Mouse (Mus musculus) brain, embryonic 14.5 days (tissue): ENCODE results near the gene Nkapl. TPM values are rescaled to one million over a fixed set of nuclear protein-coding genes. Genes with fewer than 3 reads are reported as not detected.

Experiments
- DNase-seq: peaks from one replicate; pipeline ENCODE4 v3.0.0-alpha.2; 2011; ENCODE audit warnings: low read depth
- CTCF ChIP-seq: fragments of 200-500 bp; IDR thresholded peaks from 2 replicates; pipeline ENCODE4 v1.5.1; 2012; ENCODE audit warnings: inconsistent platforms, mild to moderate bottlenecking, moderate library complexity, borderline replicate concordance; ENCODE audit not compliant: insufficient read depth, insufficient read length; ENCODE audit errors: extremely low read depth
- POLR2A ChIP-seq: fragments of 200-500 bp; IDR thresholded peaks from 2 replicates; pipeline ENCODE4 v1.6.1; 2012; ENCODE audit warnings: mild to moderate bottlenecking, inconsistent platforms, borderline replicate concordance; ENCODE audit not compliant: poor library complexity, insufficient read depth, insufficient read length, severe bottlenecking; ENCODE audit errors: extremely low read depth
- polyA plus RNA-seq: library from polyadenylated mRNA; depleted of rRNA; stranded (reverse); fragments of >200 nt; gene quantifications from 2 replicates; pipeline ENCODE4 v1.2.3, GENCODE M21; 2012; rRNA removed

The Nkapl gene
- polyA plus RNA-seq, 1 experiment: 1.2 TPM

DNA sequence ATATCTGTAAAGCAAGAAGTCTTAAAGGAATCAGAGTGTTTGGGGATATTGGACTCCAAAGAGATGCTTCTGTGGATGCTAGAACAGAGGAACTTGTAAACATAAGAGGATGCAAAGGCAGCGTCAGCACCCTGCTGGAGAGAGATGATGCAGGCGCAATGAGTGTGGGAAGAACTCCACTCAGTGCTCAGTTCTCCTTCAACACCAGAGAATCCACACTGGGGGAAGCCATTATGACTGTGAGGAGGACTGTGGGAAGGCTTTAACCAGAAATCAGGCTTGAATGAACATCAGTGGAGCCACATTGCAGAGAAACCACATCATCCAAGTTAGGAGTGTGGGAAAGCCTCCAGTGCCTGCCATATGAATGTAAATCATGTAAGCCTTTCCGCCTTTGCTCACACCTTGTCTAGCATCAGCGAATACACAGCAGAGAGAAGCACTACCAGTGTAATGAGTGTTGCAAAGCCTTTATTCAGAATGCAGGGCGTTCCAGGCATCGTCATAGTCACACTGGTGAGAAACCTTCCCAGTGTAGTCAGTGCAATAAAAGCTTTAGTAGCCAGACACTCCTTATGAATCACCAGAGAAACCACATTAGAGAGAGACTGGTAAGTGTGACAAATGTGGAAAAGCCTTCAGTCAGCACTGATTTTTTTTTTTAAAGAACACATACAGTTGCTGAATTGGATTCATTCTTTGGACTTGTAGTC lies 50.9 kb downstream of the Nkapl start:
- DNase-seq: no peak
- no peak for TF ChIP-seq CTCF
- no peak for TF ChIP-seq POLR2A

Other genes with a start within 250 kb of the Nkapl start
- gene Gpx5, start 175.8 kb downstream of the Nkapl start, polyA plus RNA-seq: 0.08 TPM in 2 replicates
- 0.11 TPM in 1 of 2 replicates, not detected in the other for gene Gpx6, start 156.4 kb downstream of the Nkapl start, polyA plus RNA-seq
- gene Olfr1367, start 121.6 kb downstream of the Nkapl start, polyA plus RNA-seq: not detected in 2 replicates
- 9.5 and 10.2 TPM in 2 replicates for gene Zscan12, start 105.7 kb downstream of the Nkapl start, polyA plus RNA-seq
- 70.2 and 89.7 TPM in 2 replicates for gene Zkscan3, start 65.8 kb downstream of the Nkapl start, polyA plus RNA-seq
- gene Pgbd1, start 27.5 kb downstream of the Nkapl start, polyA plus RNA-seq: 4.1 and 4.9 TPM in 2 replicates
- 35.6 and 36.7 TPM in 2 replicates for gene Zscan26, start 14.8 kb downstream of the Nkapl start, polyA plus RNA-seq
- 4.7 and 5.7 TPM in 2 replicates for gene Zkscan4, start 10.4 kb upstream of the Nkapl start, polyA plus RNA-seq
- gene Gm10065, start 10.9 kb upstream of the Nkapl start, polyA plus RNA-seq: not detected in 2 replicates
- gene AK157302, start 26.7 kb upstream of the Nkapl start, polyA plus RNA-seq: 0.24 and 0.55 TPM in 2 replicates
- 7.3 and 7.5 TPM in 2 replicates for gene Gm11273, start 32.9 kb upstream of the Nkapl start, polyA plus RNA-seq
- gene Zkscan8, start 62.6 kb upstream of the Nkapl start, polyA plus RNA-seq: 11.4 and 12.0 TPM in 2 replicates
- gene Olfr1366, start 74.3 kb upstream of the Nkapl start, polyA plus RNA-seq: not detected in 2 replicates
- not detected in 2 replicates for gene Olfr1535, start 91.4 kb upstream of the Nkapl start, polyA plus RNA-seq
- gene Olfr1364, start 113.2 kb upstream of the Nkapl start, polyA plus RNA-seq: not detected in 2 replicates
- not detected in 2 replicates for gene Olfr1362, start 145.5 kb upstream of the Nkapl start, polyA plus RNA-seq
- not detected in 2 replicates for gene Olfr11, start 174.0 kb upstream of the Nkapl start, polyA plus RNA-seq
- gene Olfr1361, start 194.9 kb upstream of the Nkapl start, polyA plus RNA-seq: not detected in 2 replicates
- not detected in 2 replicates for gene Olfr1360, start 208.9 kb upstream of the Nkapl start, polyA plus RNA-seq
- not detected in 2 replicates for gene Olfr1359, start 229.6 kb upstream of the Nkapl start, polyA plus RNA-seq
- gene Hist1h2bl, start 247.6 kb upstream of the Nkapl start, polyA plus RNA-seq: 11.3 and 14.5 TPM in 2 replicates
- gene Hist1h2ai, start 247.9 kb upstream of the Nkapl start, polyA plus RNA-seq: 14.3 and 24.3 TPM in 2 replicates
- gene Hist1h3h, start 249.2 kb upstream of the Nkapl start, polyA plus RNA-seq: 39.0 and 49.4 TPM in 2 replicates